Mouse (Mus musculus): ENCODE measurements at regions not wholly inside any gene's neighbourhood (a gene's known extent, or its start where the extent isn't known, plus 50 kb on each side); places are given as distances from the start of the nearest gene placed in this dataset.
A peak's percentile ranks its signal among the peaks of the same experiment; 100 is the strongest.

GRCm38 (mm10) chr4:135632443-135632842 lies 53.6 kb upstream of the Ifnlr1 start:
- ATAC-seq (replicated peaks; ENCODE audit: low FRiP score, poor library complexity, severe bottlenecking), result no peak

GRCm38 (mm10) chr4:135629793-135630569 lies 56.1 kb upstream of the Ifnlr1 start:
- ATAC-seq (replicated peaks; ENCODE audit: low FRiP score, poor library complexity, severe bottlenecking), result no peak

- ATAC-seq (replicated peaks; ENCODE audit: low FRiP score, poor library complexity, severe bottlenecking), result no peak
These were observed 53.0 kb upstream of the Grhl3 start for GRCm38 (mm10) chr4:135626461-135626860.

DNA sequence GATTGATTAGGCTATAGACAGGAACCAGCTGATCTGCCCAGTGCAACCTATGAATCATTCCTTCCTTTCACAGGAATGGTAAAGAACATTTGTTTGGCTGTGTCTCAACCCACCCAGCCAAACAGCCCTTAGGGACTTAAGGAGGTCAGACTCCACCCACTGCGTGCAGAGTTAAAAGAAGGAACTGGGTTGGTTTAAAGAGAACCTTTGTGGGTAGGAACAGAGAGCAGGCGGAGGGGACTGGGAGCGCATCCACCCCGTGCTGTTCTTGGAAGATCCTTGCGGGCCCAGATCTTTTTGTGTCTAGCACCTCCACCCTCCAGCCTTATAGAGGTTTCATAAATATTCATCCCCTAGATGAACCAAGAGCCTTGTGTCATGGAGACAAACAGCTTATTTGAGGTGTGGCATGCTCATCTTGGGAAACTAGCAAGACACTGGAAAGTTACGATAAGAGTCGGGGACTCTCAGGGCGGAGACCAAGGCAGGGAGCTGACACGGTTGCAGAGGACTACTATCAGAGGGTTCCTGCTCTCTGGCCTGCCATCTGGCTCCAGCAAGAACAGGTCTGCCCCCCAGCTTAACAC lies 49.8 kb upstream of the Grhl3 start:
- ATAC-seq (replicated peaks; ENCODE audit: low FRiP score, poor library complexity, severe bottlenecking), result peak; percentile 95
